In genomic region chr5:34183156-34183880, GRCm38 (mm10) we compare ENCODE assay signal across 8 mouse cellular contexts. TPM values are rescaled to one million over a fixed set of nuclear protein-coding genes. Genes with fewer than 3 reads are reported as not detected.
DNase-seq lines count a peak whose midpoint lies in the region; ATAC-seq and TF ChIP-seq lines count a peak whose summit lies in the region.

No protein-coding gene starts in this region.

- no peak overlapping the region for H3K4me3 ChIP-seq in spleen, adult 2 months (ENCODE audit: extremely low read depth, insufficient read depth, insufficient read length)
- no peak overlapping the region for H3K4me3 ChIP-seq in liver, embryonic 11.5 days (ENCODE audit: low read depth, low read length)
- no peak overlapping the region for H3K4me3 ChIP-seq in midbrain, embryonic 11.5 days (ENCODE audit: low read depth, low read length)

- 73% methylated on average over 5 of the region's 5 CpGs for WGBS in spleen, adult 2 months
- WGBS in liver, embryonic 11.5 days, result 83% methylated on average over 5 of the region's 5 CpGs
- 78% methylated on average over 4 of the region's 5 CpGs for WGBS in midbrain, embryonic 11.5 days

- no peak for TF ChIP-seq CTCF in spleen, adult 2 months (IDR thresholded peaks at IDR 0.05; ENCODE audit: extremely low read depth, insufficient read depth, insufficient read length, insufficient replicate concordance)

- H3K4me1 ChIP-seq in spleen, adult 2 months (ENCODE audit: control insufficient read depth, insufficient read depth, insufficient read length), result peaks cover 13% of the 10 kb centered on the region; the same call in 1 of the 2 replicates
- peaks cover 5% of the 10 kb centered on the region for H3K4me1 ChIP-seq in liver, embryonic 11.5 days (replicated peaks; ENCODE audit: control insufficient read depth, insufficient read depth, low read length)
- H3K4me1 ChIP-seq in midbrain, embryonic 11.5 days (ENCODE audit: control insufficient read depth, insufficient read depth, low read length), result peaks cover 12% of the 10 kb centered on the region

- peaks cover 11% of the 10 kb centered on the region for H3K36me3 ChIP-seq in spleen, adult 2 months (ENCODE audit: control insufficient read depth, insufficient read depth, low read length)
- H3K36me3 ChIP-seq in liver, embryonic 11.5 days (ENCODE audit: control insufficient read depth, insufficient read depth, low read length), result no peaks in the 10 kb centered on the region
- no peaks in the 10 kb centered on the region for H3K36me3 ChIP-seq in midbrain, embryonic 11.5 days (ENCODE audit: control insufficient read depth, insufficient read depth, low read length)

- intact Hi-C loops in heart, postnatal 10 days (cut with DNase I), result no loop called here

- no peak overlapping the region for H3K4me2 ChIP-seq in liver, embryonic 11.5 days
- no peak overlapping the region for H3K4me2 ChIP-seq in midbrain, embryonic 11.5 days

- H3K27ac ChIP-seq in spleen, adult 2 months (ENCODE audit: insufficient read depth, low read length), result peak overlapping the region; percentile 48; the same call in 1 of the 2 replicates
- no peak overlapping the region for H3K27ac ChIP-seq in liver, embryonic 11.5 days (ENCODE audit: low read depth, low read length)
- no peak overlapping the region for H3K27ac ChIP-seq in midbrain, embryonic 11.5 days (ENCODE audit: low read depth, low read length)

- H3K27me3 ChIP-seq in spleen, adult 2 months (ENCODE audit: control insufficient read depth, insufficient read depth, low read length), result no peaks in the 10 kb centered on the region
- no peaks in the 10 kb centered on the region for H3K27me3 ChIP-seq in liver, embryonic 11.5 days (replicated peaks; ENCODE audit: control insufficient read depth, insufficient read depth, low read length)
- H3K27me3 ChIP-seq in midbrain, embryonic 11.5 days (ENCODE audit: control insufficient read depth, insufficient read depth, low read length), result no peaks in the 10 kb centered on the region

- ATAC-seq in liver, embryonic 11.5 days (replicated peaks; ENCODE audit: low FRiP score), result no peak
- ATAC-seq in midbrain, embryonic 11.5 days (ENCODE audit: low FRiP score), result no peak

- no peak overlapping the region for H3K9ac ChIP-seq in liver, embryonic 11.5 days (ENCODE audit: low read depth, low read length)
- no peak overlapping the region for H3K9ac ChIP-seq in midbrain, embryonic 11.5 days (ENCODE audit: low read length)

- no peaks in the 10 kb centered on the region for H3K9me3 ChIP-seq in liver, embryonic 11.5 days (ENCODE audit: control insufficient read depth, low read length)
- no peaks in the 10 kb centered on the region for H3K9me3 ChIP-seq in midbrain, embryonic 11.5 days (ENCODE audit: control insufficient read depth, low read length)

- DNase-seq in adrenal gland, adult (ENCODE audit: inconsistent age in 2 of 2, low spot score in 1 of 2), result peak; percentile 76 to 79
- DNase-seq in adrenal gland, postnatal 4 days (ENCODE audit: low spot score in 2 of 2), result no peak
- DNase-seq in spleen, adult 2 months (ENCODE audit: low read depth in 1 of 2, low spot score in 2 of 2), result no peak
- DNase-seq in spleen, adult 18-20 months, result no peak
- DNase-seq in heart, postnatal 10 days, result peak; percentile 68 to 71
- DNase-seq in liver, embryonic 11.5 days (ENCODE audit: low spot score), result peak; percentile 25
- DNase-seq in retina, postnatal 1 day, result no peak
- DNase-seq in midbrain, embryonic 11.5 days (ENCODE audit: low spot score, missing footprints), result no peak

- TF ChIP-seq POLR2A in spleen, adult 2 months (IDR thresholded peaks at IDR 0.05; ENCODE audit: low read depth, low read length), result no peak

RNA-seq across cellular contexts. Expression of gene Mxd4, which starts 4.2 kb away (rescaled TPM):
- total RNA-seq in adrenal gland, postnatal 4 days (2021), result 100 to 1,000 TPM; 145 to 158 TPM
- 147 and 188 TPM in 2 replicates for polyA plus RNA-seq in spleen, adult 2 months (2012; rRNA removed)
- total RNA-seq in heart, postnatal 10 days (2021), result 100 to 1,000 TPM; 109 to 119 TPM
- 8.5 and 12.5 TPM in 2 replicates for polyA plus RNA-seq in liver, embryonic 11.5 days (2014; fragmentation: Nextera tagmentation; extraction: Ambion mirVana)
- 19.3 and 20.8 TPM in 2 replicates for polyA plus RNA-seq in midbrain, embryonic 11.5 days (2014; fragmentation: Nextera tagmentation; extraction: Ambion mirVana)

RNA-seq across cellular contexts. Expression of gene Haus3, which starts 14.0 kb away (rescaled TPM):
- total RNA-seq in adrenal gland, postnatal 4 days (2021), result 10 to 100 TPM; 12.3 to 14.0 TPM
- 0.55 and 0.70 TPM in 2 replicates for polyA plus RNA-seq in spleen, adult 2 months (2012; rRNA removed)
- total RNA-seq in heart, postnatal 10 days (2021), result 1 to 10 TPM; 6.9 to 7.4 TPM
- 47.5 and 51.5 TPM in 2 replicates for polyA plus RNA-seq in liver, embryonic 11.5 days (2014; fragmentation: Nextera tagmentation; extraction: Ambion mirVana)
- 47.7 and 48.1 TPM in 2 replicates for polyA plus RNA-seq in midbrain, embryonic 11.5 days (2014; fragmentation: Nextera tagmentation; extraction: Ambion mirVana)

RNA-seq across cellular contexts. Expression of gene Poln, which starts 14.1 kb away (rescaled TPM):
- total RNA-seq in adrenal gland, postnatal 4 days (2021), result 1 to 10 TPM; 1.4 to 3.4 TPM
- polyA plus RNA-seq in spleen, adult 2 months (2012; rRNA removed), result 0.15 and 0.29 TPM in 2 replicates
- 1 to 10 TPM; 2.1 to 5.4 TPM for total RNA-seq in heart, postnatal 10 days (2021)
- 0.58 and 0.79 TPM in 2 replicates for polyA plus RNA-seq in liver, embryonic 11.5 days (2014; fragmentation: Nextera tagmentation; extraction: Ambion mirVana)
- 0.40 and 1.5 TPM in 2 replicates for polyA plus RNA-seq in midbrain, embryonic 11.5 days (2014; fragmentation: Nextera tagmentation; extraction: Ambion mirVana)

Comparison
In these comparisons a context has a peak if more than half of its experiments do, and no peak if none do; other contexts are left out.
1. DNase-seq: peak in adrenal gland, adult (2 of 2), heart, postnatal 10 days (2 of 2) and liver, embryonic 11.5 days (single experiment); none in adrenal gland, postnatal 4 days (0 of 2), spleen, adult 2 months (0 of 2), spleen, adult 18-20 months (0 of 2), retina, postnatal 1 day (single experiment) and midbrain, embryonic 11.5 days (single experiment).
2. RNA of gene Haus3, which starts 14.0 kb away (polyA plus RNA-seq): 47.7 to 48.1 TPM in midbrain, embryonic 11.5 days and 47.5 to 51.5 TPM in liver, embryonic 11.5 days; 0.55 to 0.70 TPM in spleen, adult 2 months; every median in the first group is over 10 times any median in the second.